Mouse (Mus musculus): ENCODE data around the gene Htra1. TPM values are rescaled to one million over a fixed set of nuclear protein-coding genes. Genes with fewer than 3 reads are reported as not detected.

The Htra1 gene
- polyA plus RNA-seq, 1 experiment from 2014 or later, result 75.2 TPM

DNA sequence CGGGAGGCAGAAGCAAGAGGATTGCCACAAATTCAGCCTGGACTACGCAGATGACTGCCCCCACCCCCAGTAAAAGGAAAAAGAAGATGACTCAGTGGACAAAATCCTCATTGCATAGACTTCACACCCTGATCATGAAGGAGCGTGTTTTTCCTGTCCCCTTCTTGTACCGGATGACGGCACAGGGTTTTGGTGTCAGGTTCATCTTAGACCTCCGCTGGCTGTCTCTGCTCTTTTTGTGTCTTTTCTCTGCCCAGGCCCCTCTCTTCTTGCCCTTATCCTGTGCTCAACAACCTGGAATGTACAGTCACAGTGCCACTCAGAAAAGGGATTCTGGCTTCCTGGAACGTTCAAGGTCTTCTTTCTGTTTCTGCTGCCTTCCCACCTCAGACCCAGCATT, 14.6 kb downstream of the Htra1 start:
- ATAC-seq (ENCODE audit: insufficient number of reproducible peaks, low FRiP score), result no peak
- H3K27ac ChIP-seq (ENCODE audit: poor library complexity, severe bottlenecking), result peak overlapping the region; percentile 9; the same call in 1 of the 2 replicates

GRCm38 (mm10) chr7:130951004-130951403, 15.1 kb downstream of the Htra1 start:
- peaks cover 45% of the 10 kb centered on the region for H3K4me1 ChIP-seq (replicated peaks)
- H3K27me3 ChIP-seq (replicated peaks), result no peaks in the 10 kb centered on the region
- no peaks in the 10 kb centered on the region; the same call in 1 of the 2 replicates for H3K36me3 ChIP-seq
- no peaks in the 10 kb centered on the region for H3K9me3 ChIP-seq (replicated peaks)
- no peak overlapping the region for H3K4me2 ChIP-seq
- no peak overlapping the region for H3K4me3 ChIP-seq
- 80% methylated on average over 5 of the region's 5 CpGs for WGBS
- ATAC-seq (ENCODE audit: insufficient number of reproducible peaks, low FRiP score), result no peak
- peak overlapping the region; percentile 9; the same call in 1 of the 2 replicates for H3K27ac ChIP-seq (ENCODE audit: poor library complexity, severe bottlenecking)
- H3K9ac ChIP-seq, result no peak overlapping the region

More for the DNA sequence above, 14.6 kb downstream of the Htra1 start:
- Histone ChIP-seq H3K27me3 (replicated peaks) (no peaks in the 10 kb centered on the region), H3K9ac (no peak overlapping the region), H3K9me3 (replicated peaks) (no peaks in the 10 kb centered on the region), H3K4me2 (no peak overlapping the region), H3K4me1 (replicated peaks) (peaks cover 46% of the 10 kb centered on the region), H3K36me3 (no peaks in the 10 kb centered on the region; the same call in 1 of the 2 replicates), H3K4me3 (no peak overlapping the region)
- 78% methylated on average over 7 of the region's 7 CpGs for WGBS

GRCm38 (mm10) chr7:130953376-130953775, 17.5 kb downstream of the Htra1 start:
- no peaks in the 10 kb centered on the region for H3K27me3 ChIP-seq (replicated peaks)

DNA sequence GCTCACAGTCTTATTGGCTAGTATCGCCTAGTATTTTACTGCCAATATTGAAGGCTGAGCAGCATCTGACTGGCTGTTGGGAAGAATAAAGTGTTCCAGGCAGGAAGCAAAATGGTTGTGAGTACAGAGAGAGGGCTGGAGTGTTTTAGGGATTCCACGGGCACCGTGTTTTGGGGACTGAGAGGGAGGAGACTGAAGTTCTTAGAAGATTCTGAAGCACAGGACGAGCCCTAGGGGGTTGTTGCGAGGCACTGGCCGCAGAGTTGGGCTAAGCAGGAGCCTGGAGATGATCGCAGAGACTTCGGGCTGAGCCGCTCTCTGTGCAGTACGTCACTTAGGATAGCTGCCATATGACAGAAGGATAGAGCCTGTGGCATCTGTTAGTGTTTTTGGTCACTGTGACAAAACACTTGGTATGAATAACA, 18.3 kb downstream of the Htra1 start:
- H3K4me2 ChIP-seq, result no peak overlapping the region
- peaks cover 28% of the 10 kb centered on the region for H3K4me1 ChIP-seq (replicated peaks)
- ATAC-seq (ENCODE audit: insufficient number of reproducible peaks, low FRiP score), result no peak
- no peaks in the 10 kb centered on the region for H3K9me3 ChIP-seq (replicated peaks)
- no peak overlapping the region for H3K9ac ChIP-seq
- no peak overlapping the region for H3K4me3 ChIP-seq
- 85% methylated on average over 10 of the region's 10 CpGs for WGBS
- no peak overlapping the region for H3K27ac ChIP-seq (ENCODE audit: poor library complexity, severe bottlenecking)
- H3K27me3 ChIP-seq (replicated peaks), result no peaks in the 10 kb centered on the region
- H3K36me3 ChIP-seq, result peaks cover 3% of the 10 kb centered on the region; the same call in 1 of the 2 replicates

More at GRCm38 (mm10) chr7:130953376-130953775, 17.5 kb downstream of the Htra1 start:
- H3K4me1 ChIP-seq (replicated peaks), result peaks cover 26% of the 10 kb centered on the region
- no peak overlapping the region for H3K27ac ChIP-seq (ENCODE audit: poor library complexity, severe bottlenecking)
- whole genome bisulfite sequencing, result 81% methylated on average over 10 of the region's 10 CpGs
- no peak for ATAC-seq (ENCODE audit: insufficient number of reproducible peaks, low FRiP score)
- no peaks in the 10 kb centered on the region for H3K9me3 ChIP-seq (replicated peaks)
- H3K4me2 ChIP-seq, result no peak overlapping the region
- H3K4me3 ChIP-seq, result no peak overlapping the region
- peaks cover 3% of the 10 kb centered on the region; the same call in 1 of the 2 replicates for H3K36me3 ChIP-seq
- H3K9ac ChIP-seq, result no peak overlapping the region

DNA sequence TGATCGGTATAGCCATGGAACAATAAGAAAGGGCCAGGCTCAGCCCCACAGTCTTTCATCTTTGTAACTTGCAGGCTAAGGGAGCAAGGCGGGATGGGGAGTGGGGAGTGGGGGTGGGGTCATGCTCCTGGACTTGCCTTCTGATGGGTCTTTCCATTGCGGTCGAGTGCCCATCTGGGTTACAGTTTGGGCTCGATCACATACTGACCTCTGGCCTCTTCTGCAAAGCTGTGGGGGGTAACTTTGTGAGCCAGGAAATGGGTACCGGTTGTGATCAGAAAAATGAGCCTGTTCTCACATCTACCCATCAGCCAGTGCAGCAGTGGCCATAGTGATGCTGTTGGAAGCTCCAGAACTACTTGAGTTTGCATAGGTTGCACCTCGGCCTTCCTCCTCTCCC, 22.6 kb downstream of the Htra1 start:
- 81% methylated on average over 7 of the region's 7 CpGs for WGBS
- H3K4me1 ChIP-seq (replicated peaks), result peaks cover 31% of the 10 kb centered on the region
- H3K27ac ChIP-seq (ENCODE audit: poor library complexity, severe bottlenecking), result no peak overlapping the region
- no peaks in the 10 kb centered on the region for H3K9me3 ChIP-seq (replicated peaks)
- no peaks in the 10 kb centered on the region for H3K27me3 ChIP-seq (replicated peaks)
- no peak overlapping the region for H3K4me3 ChIP-seq
- ATAC-seq (ENCODE audit: insufficient number of reproducible peaks, low FRiP score), result no peak
- no peak overlapping the region for H3K9ac ChIP-seq
- H3K4me2 ChIP-seq, result no peak overlapping the region
- H3K36me3 ChIP-seq, result peaks cover 3% of the 10 kb centered on the region; the same call in 1 of the 2 replicates

DNA sequence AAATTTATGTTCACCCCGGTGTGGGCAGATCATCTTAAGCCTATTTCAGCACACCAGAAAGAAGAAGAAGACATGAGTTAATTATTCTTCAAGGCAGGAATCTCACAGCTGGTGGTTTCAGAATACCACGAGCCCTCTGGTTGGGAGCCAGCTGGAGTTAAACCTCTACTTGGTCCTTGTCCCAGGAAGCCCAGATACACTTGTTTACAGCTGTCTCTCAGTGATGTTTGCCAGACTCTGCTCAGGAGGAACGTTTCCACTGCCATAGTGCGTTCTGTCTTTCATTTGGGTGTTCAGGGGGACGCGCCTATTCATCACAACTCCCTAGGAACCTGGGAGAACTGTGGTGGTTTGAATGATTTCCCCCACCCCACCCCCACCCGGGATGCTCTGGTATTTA, 24.0 kb downstream of the Htra1 start:
- Histone ChIP-seq H3K4me1 (replicated peaks) (peaks cover 43% of the 10 kb centered on the region), H3K9ac (no peak overlapping the region), H3K9me3 (replicated peaks) (no peaks in the 10 kb centered on the region), H3K27me3 (replicated peaks) (no peaks in the 10 kb centered on the region), H3K4me2 (peak overlapping the region; percentile 14; the same call in 1 of the 2 replicates), H3K36me3 (peaks cover 3% of the 10 kb centered on the region; the same call in 1 of the 2 replicates), H3K27ac (ENCODE audit: poor library complexity, severe bottlenecking) (peak overlapping the region; percentile 16; the same call in 1 of the 2 replicates), H3K4me3 (no peak overlapping the region)
- no peak for ATAC-seq (ENCODE audit: insufficient number of reproducible peaks, low FRiP score)
- 19% methylated on average over 7 of the region's 7 CpGs for WGBS

GRCm38 (mm10) chr7:130961429-130961828, 25.5 kb downstream of the Htra1 start:
- Histone ChIP-seq H3K27me3 (replicated peaks) (no peaks in the 10 kb centered on the region), H3K4me2 (no peak overlapping the region), H3K27ac (ENCODE audit: poor library complexity, severe bottlenecking) (no peak overlapping the region; the same call in 1 of the 2 replicates), H3K9me3 (replicated peaks) (no peaks in the 10 kb centered on the region), H3K4me3 (no peak overlapping the region), H3K36me3 (no peaks in the 10 kb centered on the region), H3K9ac (no peak overlapping the region), H3K4me1 (replicated peaks) (peaks cover 59% of the 10 kb centered on the region)
- ATAC-seq (ENCODE audit: insufficient number of reproducible peaks, low FRiP score), result no peak
- WGBS, result 74% methylated on average over 6 of the region's 6 CpGs

DNA sequence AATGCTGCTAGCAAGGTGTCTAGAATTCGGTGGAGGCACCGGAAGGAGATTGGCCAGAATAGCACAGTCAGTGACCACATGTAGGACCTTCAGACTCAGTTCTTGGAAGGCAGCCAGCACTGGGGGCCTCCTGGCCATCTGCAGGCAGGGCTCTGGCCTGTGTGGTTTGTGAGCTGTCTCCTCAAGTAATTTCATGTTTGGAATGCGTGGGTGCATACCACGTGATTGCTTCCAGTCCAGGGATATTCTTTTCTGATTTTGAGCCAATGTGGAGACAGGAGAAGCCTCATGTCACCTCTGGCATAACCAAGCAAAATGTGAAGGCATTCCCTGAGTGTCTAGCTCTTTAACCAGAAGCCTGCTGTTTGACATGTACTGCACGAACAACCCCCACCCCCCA, 28.8 kb downstream of the Htra1 start:
- no peaks in the 10 kb centered on the region for H3K27me3 ChIP-seq (replicated peaks)
- no peak overlapping the region for H3K4me2 ChIP-seq
- H3K9ac ChIP-seq, result no peak overlapping the region
- WGBS, result 8% methylated on average over 5 of the region's 5 CpGs
- peak; percentile 81 for ATAC-seq (ENCODE audit: insufficient number of reproducible peaks, low FRiP score)
- H3K4me1 ChIP-seq (replicated peaks), result peaks cover 67% of the 10 kb centered on the region
- H3K9me3 ChIP-seq (replicated peaks), result no peaks in the 10 kb centered on the region
- H3K27ac ChIP-seq (ENCODE audit: poor library complexity, severe bottlenecking), result peak overlapping the region; percentile 79
- H3K4me3 ChIP-seq, result no peak overlapping the region
- H3K36me3 ChIP-seq, result no peaks in the 10 kb centered on the region

- 80% methylated on average over 4 of the region's 4 CpGs for WGBS
- Histone ChIP-seq H3K27ac (ENCODE audit: poor library complexity, severe bottlenecking) (peak overlapping the region; percentile 79), H3K9me3 (replicated peaks) (no peaks in the 10 kb centered on the region), H3K9ac (no peak overlapping the region), H3K36me3 (no peaks in the 10 kb centered on the region), H3K4me3 (no peak overlapping the region), H3K4me2 (no peak overlapping the region), H3K4me1 (replicated peaks) (peaks cover 60% of the 10 kb centered on the region), H3K27me3 (replicated peaks) (no peaks in the 10 kb centered on the region)
- ATAC-seq (ENCODE audit: insufficient number of reproducible peaks, low FRiP score), result no peak; the same call in 1 of the 2 replicates
These were observed 29.5 kb downstream of the Htra1 start for GRCm38 (mm10) chr7:130965396-130965795.

- no peaks in the 10 kb centered on the region for H3K9me3 ChIP-seq (replicated peaks)
- peaks cover 55% of the 10 kb centered on the region for H3K4me1 ChIP-seq (replicated peaks)
- no peak for ATAC-seq (ENCODE audit: insufficient number of reproducible peaks, low FRiP score)
- no peak overlapping the region for H3K4me2 ChIP-seq
- no peaks in the 10 kb centered on the region for H3K36me3 ChIP-seq
- H3K27me3 ChIP-seq (replicated peaks), result no peaks in the 10 kb centered on the region
- WGBS, result 78% methylated on average over 4 of the region's 4 CpGs
- no peak overlapping the region for H3K27ac ChIP-seq (ENCODE audit: poor library complexity, severe bottlenecking)
- H3K9ac ChIP-seq, result no peak overlapping the region
- H3K4me3 ChIP-seq, result no peak overlapping the region
These were observed 30.0 kb downstream of the Htra1 start for GRCm38 (mm10) chr7:130965909-130966365.

DNA sequence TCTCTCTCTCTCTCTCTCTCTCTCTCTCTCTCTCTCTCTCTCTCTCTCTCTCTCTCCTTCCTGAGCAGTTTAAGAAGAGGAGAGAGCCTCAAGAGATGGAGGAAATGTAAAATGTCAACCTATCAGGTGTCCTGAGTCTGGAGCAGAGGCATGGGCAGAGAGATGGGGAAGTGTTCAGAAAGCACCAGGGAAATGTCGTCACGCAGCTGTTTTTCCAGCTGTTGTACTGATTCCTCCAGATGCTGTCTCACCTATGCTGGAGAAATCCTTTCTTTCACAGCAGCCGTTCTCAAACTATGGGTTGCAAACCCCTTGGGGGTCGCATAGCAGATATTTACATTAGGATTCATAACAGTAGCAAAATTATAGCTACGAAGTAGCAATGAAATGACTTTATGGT, 30.5 kb downstream of the Htra1 start:
- Histone ChIP-seq H3K4me3 (no peak overlapping the region), H3K4me1 (replicated peaks) (peaks cover 50% of the 10 kb centered on the region), H3K36me3 (no peaks in the 10 kb centered on the region), H3K9me3 (replicated peaks) (no peaks in the 10 kb centered on the region), H3K27me3 (replicated peaks) (no peaks in the 10 kb centered on the region), H3K27ac (ENCODE audit: poor library complexity, severe bottlenecking) (no peak overlapping the region), H3K9ac (no peak overlapping the region), H3K4me2 (no peak overlapping the region)
- WGBS, result 75% methylated on average over 5 of the region's 5 CpGs
- ATAC-seq (ENCODE audit: insufficient number of reproducible peaks, low FRiP score), result no peak

DNA sequence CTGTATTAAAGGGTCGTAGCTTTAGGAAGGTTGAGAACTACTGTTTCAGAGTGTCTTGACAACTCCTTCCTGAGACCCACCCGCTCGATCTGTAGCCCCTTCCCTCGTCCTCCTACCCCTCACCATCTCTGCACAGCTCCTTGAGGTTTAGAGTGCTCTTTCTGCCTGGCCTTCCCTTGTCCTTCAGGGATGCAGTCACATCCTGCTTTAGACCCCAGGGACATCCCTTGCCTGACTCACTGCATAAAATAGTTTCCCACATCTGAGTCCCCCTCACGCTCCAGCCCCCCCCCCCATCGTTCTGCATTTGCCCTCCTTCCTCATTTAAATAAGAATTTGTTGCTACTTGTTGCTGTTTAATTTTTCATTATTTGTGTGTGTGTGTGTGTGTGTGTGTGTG, 31.0 kb downstream of the Htra1 start:
- Histone ChIP-seq H3K4me2 (no peak overlapping the region), H3K4me3 (no peak overlapping the region), H3K9me3 (replicated peaks) (no peaks in the 10 kb centered on the region), H3K27me3 (replicated peaks) (no peaks in the 10 kb centered on the region), H3K36me3 (no peaks in the 10 kb centered on the region), H3K27ac (ENCODE audit: poor library complexity, severe bottlenecking) (no peak overlapping the region), H3K4me1 (replicated peaks) (peaks cover 50% of the 10 kb centered on the region), H3K9ac (no peak overlapping the region)
- no peak for ATAC-seq (ENCODE audit: insufficient number of reproducible peaks, low FRiP score)
- WGBS, result 64% methylated on average over 6 of the region's 6 CpGs

All from heart, embryonic 12.5 days (tissue).